Mouse (Mus musculus) liver, embryonic 14.5 days (tissue): ENCODE data around the gene U2af1l4. TPM values are rescaled to one million over a fixed set of nuclear protein-coding genes. Genes with fewer than 3 reads are reported as not detected.

Experiments
- ATAC-seq: fragments of 200-750 bp; cut with Nextera tagmentation; 2 replicates; pipeline ENCODE4 v1.8.0; 2017; ENCODE audit warnings: moderate number of reproducible peaks, mild to moderate bottlenecking, moderate library complexity; ENCODE audit not compliant: insufficient read depth
- DNase-seq, 3 experiments: peaks; one replicate each; pipeline ENCODE4 v3.0.0-alpha.2; 2012 to 2013; ENCODE audit warnings: low read depth in 3 of 3, low spot score in 3 of 3
- H3K27ac ChIP-seq: fragments of 300-500 bp; sonication (generic); 2 replicates; pipeline ENCODE4 v1.5.1; 2014; ENCODE audit warnings: moderate library complexity, mild to moderate bottlenecking, control low read depth, inconsistent platforms
- H3K27me3 ChIP-seq: fragments of 300-500 bp; sonication (generic); 2 replicates; pipeline ENCODE4 v1.6.1; 2014; ENCODE audit warnings: mild to moderate bottlenecking, low read length, moderate library complexity; ENCODE audit not compliant: control insufficient read depth, insufficient read depth
- H3K36me3 ChIP-seq: fragments of 300-500 bp; sonication (generic); replicated peaks from 2 replicates; pipeline ENCODE4 v1.6.1; 2014; ENCODE audit warnings: low read depth; ENCODE audit not compliant: control insufficient read depth, insufficient read depth
- H3K4me1 ChIP-seq, 2 experiments: fragments of 200-500 bp in 1 of 2; fragments of 300-500 bp in 1 of 2; sonication (generic) in 1 of 2; replicated peaks; 2 replicates each; pipeline ENCODE4 v1.6.1; 2012 to 2014; ENCODE audit warnings: antibody characterized with exemption in 1 of 2, inconsistent platforms in 1 of 2, low read length in 1 of 2; ENCODE audit not compliant: control insufficient read depth in 2 of 2, insufficient read depth in 2 of 2
- H3K4me2 ChIP-seq: fragments of 300-500 bp; sonication (generic); 2 replicates; pipeline ENCODE4 v1.6.1; 2014; ENCODE audit warnings: low read depth, mild to moderate bottlenecking, control low read depth, moderate library complexity
- H3K4me3 ChIP-seq, 2 experiments: fragments of 200-500 bp in 1 of 2; fragments of 300-500 bp in 1 of 2; sonication (generic) in 1 of 2; 2 replicates each; pipeline ENCODE4 v1.5.1; 2012 to 2014; ENCODE audit warnings: low read depth in 2 of 2, low read length in 2 of 2, mild to moderate bottlenecking in 2 of 2, control low read depth in 1 of 2, inconsistent platforms in 1 of 2, moderate library complexity in 1 of 2; ENCODE audit not compliant: insufficient read depth in 1 of 2
- H3K9ac ChIP-seq: fragments of 300-500 bp; sonication (generic); replicated peaks from 2 replicates; pipeline ENCODE4 v1.6.1; 2014; ENCODE audit warnings: mild to moderate bottlenecking, control low read depth, moderate library complexity
- H3K9me3 ChIP-seq: fragments of 300-500 bp; sonication (generic); 2 replicates; pipeline ENCODE4 v1.6.1; 2016; ENCODE audit warnings: low read length, mixed read lengths; ENCODE audit not compliant: control insufficient read depth
- CTCF ChIP-seq: IDR thresholded peaks from 2 replicates; pipeline ENCODE4 v1.5.1; 2016; ENCODE audit warnings: antibody characterized with exemption, low read depth, control low read depth
- EP300 ChIP-seq: IDR thresholded peaks from 2 replicates; pipeline ENCODE4 v1.6.1; 2016; ENCODE audit warnings: antibody characterized with exemption, low read depth
- WGBS: fragments of 180-500 bp; shearing (Covaris S2); extraction: QIAGEN DNeasy Blood & Tissue Kit; methylation state at CpG from one replicate; pipeline ENCODE4 v1.1.7; 2014; ENCODE audit not compliant: insufficient replicate concordance; 5-methylcytosine and 5-hydroxymethylcytosine counted together
- polyA plus RNA-seq, 2 experiments: library from polyadenylated mRNA; depleted of rRNA in 1 of 2; stranded (reverse) in 1 of 2; unstranded in 1 of 2; fragments of >200 nt; fragmentation: Nextera tagmentation in 1 of 2; extraction: Ambion mirVana in 1 of 2; gene quantifications; 2 replicates each; pipeline versions ENCODE4 v1.2.1 to v1.2.3; 2012 to 2014

Gene U2af1l4
- polyA plus RNA-seq (2012; rRNA removed): 19.5 and 28.1 TPM in 2 replicates
- 40.7 and 44.0 TPM in 2 replicates for polyA plus RNA-seq (2014; fragmentation: Nextera tagmentation; extraction: Ambion mirVana)

DNA sequence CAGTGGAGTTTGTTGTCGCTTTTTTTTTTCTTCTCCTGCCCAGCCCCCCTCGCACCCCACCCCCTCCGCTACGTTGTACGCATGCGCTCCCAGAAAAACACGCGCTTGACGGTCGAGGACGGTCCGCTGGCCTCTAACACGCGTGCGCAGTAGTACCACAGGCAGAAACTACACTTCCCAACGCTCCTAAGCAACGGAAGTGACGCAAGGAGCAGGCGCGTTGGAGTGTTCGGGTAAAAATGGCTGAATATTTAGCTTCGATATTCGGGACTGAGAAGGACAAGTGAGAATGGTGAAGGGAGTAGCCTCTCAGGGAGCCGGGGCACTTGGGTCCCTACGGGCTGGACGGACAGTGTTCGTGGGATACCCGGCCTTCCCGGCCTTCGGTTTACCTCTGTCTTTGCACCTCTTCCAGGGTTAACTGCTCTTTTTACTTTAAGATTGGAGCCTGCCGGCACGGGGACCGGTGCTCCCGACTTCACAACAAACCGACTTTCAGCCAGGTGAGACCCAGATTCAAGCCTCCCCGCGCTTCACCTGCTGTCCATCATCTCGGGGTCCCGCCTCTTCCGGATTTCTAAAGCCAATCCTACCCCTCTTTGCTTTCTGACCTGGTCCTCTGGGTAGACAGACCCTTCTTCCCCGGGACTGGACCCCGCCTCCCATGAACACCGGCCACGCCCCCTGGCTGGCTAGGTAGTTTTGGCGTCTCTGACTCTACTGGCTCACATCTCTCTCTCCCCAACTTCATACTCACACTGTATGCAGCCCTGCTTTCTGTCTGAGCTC is at the start of gene U2af1l4, which contains the start of the genes Gm49396 and Psenen:
U2af1l4 (plus strand) TSS at position 185 of the 789 bp plus-strand sequence.
Gm49396 (plus strand) TSS at position 228 of the 789 bp plus-strand sequence.
Psenen (minus strand) TSS at position 511 of the 789 bp plus-strand sequence.
- no peaks in the 10 kb centered on the region for H3K27me3 ChIP-seq
- H3K4me2 ChIP-seq: peak within 1 kb of the TSS; percentile 91
- ATAC-seq (peak; percentile 82), DNase-seq (peak; percentile 96 to 97 (median 97))
- peak; percentile 34; the same call in 1 of the 2 replicates for TF ChIP-seq CTCF
- no peak for TF ChIP-seq EP300
- peak within 1 kb of the TSS; percentile 73 for H3K27ac ChIP-seq
- peaks cover 10 to 15% of the 10 kb centered on the region in 2 experiments for H3K4me1 ChIP-seq
- H3K9me3 ChIP-seq: no peaks in the 10 kb centered on the region
- H3K36me3 ChIP-seq: peaks cover 2% of the 10 kb centered on the region
- H3K9ac ChIP-seq: peak within 1 kb of the TSS; percentile 77
- peak within 1 kb of the TSS; percentile 67 to 99 for H3K4me3 ChIP-seq
- under 1% methylated on average over 45 of the region's 45 CpGs for WGBS

DNA sequence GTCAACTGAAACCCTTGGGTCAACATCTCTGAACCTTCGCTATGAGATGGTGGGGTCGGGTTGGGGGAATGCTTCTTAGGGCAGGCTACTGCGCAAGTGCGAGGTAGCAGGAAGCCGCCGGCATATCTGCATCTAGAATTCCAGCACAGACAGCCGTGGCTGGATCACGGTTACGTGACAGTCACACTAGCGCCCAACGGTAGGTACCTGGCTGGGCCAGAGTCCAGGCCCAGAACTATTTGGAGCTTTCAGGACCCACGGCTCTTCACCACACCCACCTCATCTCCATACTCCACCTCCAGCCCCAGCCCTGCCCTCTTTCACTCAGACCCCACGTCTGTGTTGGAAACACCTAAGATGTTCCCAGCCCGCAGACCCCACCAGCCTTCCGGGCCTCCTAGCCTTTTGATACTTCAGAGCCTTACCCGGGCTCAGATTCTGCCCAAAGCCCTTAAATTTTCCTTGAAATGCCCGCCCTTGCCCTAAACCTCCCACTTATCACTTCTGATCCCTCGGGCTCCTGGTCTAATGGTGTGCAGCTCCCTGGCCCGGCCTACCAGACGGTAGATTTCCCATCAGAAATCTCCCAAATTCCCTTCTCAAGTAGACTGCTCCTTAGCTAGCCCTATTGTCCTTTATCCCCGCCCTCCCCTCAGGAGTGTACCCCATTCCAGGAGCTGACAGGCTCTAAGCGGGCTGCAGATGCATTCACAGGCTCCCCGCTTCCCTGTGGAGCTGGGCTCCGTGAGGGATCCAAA is 47.9 kb upstream of the U2af1l4 start:
- ATAC-seq (peak; percentile 2; the same call in 1 of the 2 replicates), DNase-seq (peak in 1 of 3 experiments; percentile 20)
- Histone ChIP-seq H3K36me3 (no peaks in the 10 kb centered on the region), H3K27ac (no peak overlapping the region), H3K4me2 (no peak overlapping the region), H3K9ac (no peak overlapping the region), H3K4me1 (no peaks in the 10 kb centered on the region), H3K9me3 (no peaks in the 10 kb centered on the region), H3K27me3 (no peaks in the 10 kb centered on the region), H3K4me3 (no peak overlapping the region)
- TF ChIP-seq EP300: no peak
- WGBS: 54% methylated on average over 24 of the region's 24 CpGs

DNA sequence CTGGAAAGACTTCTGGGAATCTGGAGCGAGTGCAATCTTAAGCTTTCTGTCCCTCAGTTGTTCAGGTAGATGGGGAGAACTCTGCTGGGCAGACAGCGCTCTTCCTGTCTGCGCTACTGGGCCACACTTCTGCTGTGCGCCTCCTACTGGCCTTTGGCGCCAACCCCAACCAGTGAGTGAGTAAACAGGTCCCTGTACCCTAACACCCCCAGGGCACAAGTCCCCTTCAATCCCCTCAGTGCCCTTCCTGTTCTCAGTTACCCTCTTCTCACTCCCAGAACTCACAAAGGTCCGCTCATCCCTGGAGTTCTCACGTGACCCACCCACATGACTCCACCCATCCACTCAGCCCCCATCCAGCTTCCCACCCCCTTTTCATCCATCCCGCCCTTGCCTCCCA is 44.8 kb upstream of the U2af1l4 start:
- no peaks in the 10 kb centered on the region for H3K27me3 ChIP-seq
- H3K27ac ChIP-seq: no peak overlapping the region
- H3K4me1 ChIP-seq: no peaks in the 10 kb centered on the region
- TF ChIP-seq CTCF: peak; percentile 48
- no peak for TF ChIP-seq EP300
- no peaks in the 10 kb centered on the region for H3K9me3 ChIP-seq
- no peak overlapping the region for H3K9ac ChIP-seq
- ATAC-seq (no peak), DNase-seq (no peak)
- H3K4me2 ChIP-seq: no peak overlapping the region
- 36% methylated on average over 8 of the region's 8 CpGs for WGBS
- H3K4me3 ChIP-seq: no peak overlapping the region
- H3K36me3 ChIP-seq: no peaks in the 10 kb centered on the region

DNA sequence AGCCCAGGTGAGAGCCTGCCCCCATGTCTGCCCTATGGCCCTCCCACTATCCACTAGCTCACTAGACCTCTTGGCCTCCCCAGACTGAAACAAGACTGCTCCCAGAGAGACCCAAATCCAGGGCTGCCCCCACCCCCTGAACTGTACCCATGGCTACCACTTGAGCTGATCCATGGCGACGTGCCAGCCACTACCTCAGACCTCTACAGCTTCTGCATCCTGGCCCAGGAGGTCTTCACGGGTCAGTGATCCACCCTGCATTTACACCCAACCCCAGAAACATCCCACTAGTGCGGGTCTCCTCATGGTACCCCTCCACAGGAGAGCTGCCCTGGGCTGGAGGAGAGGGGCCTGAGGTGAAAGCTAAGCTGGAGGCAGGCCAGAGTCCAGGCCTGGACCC is 42.7 kb upstream of the U2af1l4 start:
- H3K36me3 ChIP-seq: no peaks in the 10 kb centered on the region
- no peak for ATAC-seq
- no peak for DNase-seq
- no peak overlapping the region for H3K9ac ChIP-seq
- TF ChIP-seq EP300 (no peak), CTCF (no peak)
- H3K27ac ChIP-seq: no peak overlapping the region
- H3K4me1 ChIP-seq: no peaks in the 10 kb centered on the region
- H3K27me3 ChIP-seq: no peaks in the 10 kb centered on the region
- no peaks in the 10 kb centered on the region for H3K9me3 ChIP-seq
- no peak overlapping the region for H3K4me2 ChIP-seq
- WGBS: 61% methylated on average over 4 of the region's 4 CpGs
- H3K4me3 ChIP-seq: no peak overlapping the region

DNA sequence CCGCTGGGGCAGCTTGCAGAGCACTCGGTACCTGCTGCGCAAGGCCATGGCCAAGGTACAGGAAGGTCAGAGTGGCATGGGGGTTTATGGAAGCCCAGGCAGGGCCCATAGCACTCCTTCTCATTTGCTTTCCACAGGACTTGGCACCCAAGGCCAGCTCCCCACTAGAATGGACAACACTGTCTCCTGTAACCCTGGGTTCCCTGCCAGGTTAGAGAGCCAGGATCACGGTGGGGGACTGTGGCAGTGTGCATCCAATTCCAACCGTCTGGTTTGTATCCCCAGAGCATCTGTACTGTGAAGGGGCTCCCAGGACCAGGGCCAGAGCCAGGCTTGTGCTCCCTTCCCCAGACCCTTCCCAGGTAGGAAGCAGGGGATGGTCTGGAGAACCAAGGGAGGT is 42.2 kb upstream of the U2af1l4 start:
- TF ChIP-seq EP300 (no peak), CTCF (no peak)
- DNase-seq: no peak
- H3K36me3 ChIP-seq: no peaks in the 10 kb centered on the region
- no peaks in the 10 kb centered on the region for H3K4me1 ChIP-seq
- ATAC-seq: no peak
- no peak overlapping the region for H3K9ac ChIP-seq
- H3K27ac ChIP-seq: no peak overlapping the region
- H3K9me3 ChIP-seq: no peaks in the 10 kb centered on the region
- 64% methylated on average over 5 of the region's 5 CpGs for WGBS
- H3K4me2 ChIP-seq: no peak overlapping the region
- H3K27me3 ChIP-seq: no peaks in the 10 kb centered on the region
- H3K4me3 ChIP-seq: no peak overlapping the region
